Mouse (Mus musculus): ENCODE data around the gene Bbox1. TPM values are rescaled to one million over a fixed set of nuclear protein-coding genes. Genes with fewer than 3 reads are reported as not detected.

The Bbox1 gene
- total and polyA plus RNA-seq, 3 experiments = not detected

- Histone ChIP-seq H3K79me2 (replicated peaks; ENCODE audit: control insufficient read depth, extremely low read depth, insufficient read depth, poor library complexity, severe bottlenecking) (no peaks in the 10 kb centered on the region), H3K27ac (ENCODE audit: insufficient read depth, low read depth) (no peak within 1 kb of the TSS), H3K27me3 (replicated peaks) (no peaks in the 10 kb centered on the region), H3K36me3 (replicated peaks in 1 of 2; ENCODE audit: control insufficient read depth in 1 of 2, insufficient read depth in 1 of 2, low read length in 1 of 2) (no peaks in the 10 kb centered on the region), H3K4me3 (replicated peaks in 1 of 3; ENCODE audit: low read depth in 2 of 3, low read length in 2 of 3, poor library complexity in 1 of 3) (no peak within 1 kb of the TSS), H3K9ac (ENCODE audit: insufficient read depth, low read depth) (no peak within 1 kb of the TSS), H3K9me3 (replicated peaks; ENCODE audit: low read length) (peaks cover 36% of the 10 kb centered on the region), H3K4me2 (ENCODE audit: insufficient read depth, low read depth, poor library complexity, severe bottlenecking) (no peak within 1 kb of the TSS), H3K4me1 (ENCODE audit: control insufficient read depth in 1 of 2, insufficient read depth in 2 of 2) (no peaks in the 10 kb centered on the region)
- in situ Hi-C loops (cut with MboI; ENCODE audit: low pct_ligation_motif_present, low pct_unique_long_range_greater_than_20kb, low sequenced_read_pairs) (no loop called here), dilution Hi-C loops (cut with MboI; ENCODE audit: extremely low pct_ligation_motif_present, extremely low pct_unique_long_range_greater_than_20kb, low sequenced_read_pairs) (no loop called here)
- TF ChIP-seq SMC3 (IDR thresholded peaks at IDR 0.05; ENCODE audit: low read depth, low read length) (no peak), RAD21 (IDR thresholded peaks at IDR 0.05; ENCODE audit: low read depth, low read length) (no peak), MAFK (IDR thresholded peaks at IDR 0.05; ENCODE audit: insufficient replicate concordance, low read length) (no peak), JUN (IDR thresholded peaks at IDR 0.05; ENCODE audit: insufficient read depth, low read depth, low read length) (no peak), ZNF384 (IDR thresholded peaks at IDR 0.05; ENCODE audit: low read depth, low read length) (no peak), CHD2 (IDR thresholded peaks at IDR 0.05; ENCODE audit: low read length) (no peak), MYC (IDR thresholded peaks at IDR 0.05; ENCODE audit: low read depth, low read length) (no peak), CHD1 (IDR thresholded peaks at IDR 0.05; ENCODE audit: low read depth, low read length) (no peak)
- DNase-seq (ENCODE audit: extremely low read depth) = no peak
These were observed 48.3 kb upstream of the Bbox1 start, which contains the start of gene Fibin for GRCm38 (mm10) chr2:110362432-110363283. Gene Fibin (minus strand): TSS chr2:110363183.

- H3K9ac ChIP-seq (ENCODE audit: insufficient read depth, low read depth) = no peak overlapping the region
- H3K79me2 ChIP-seq (replicated peaks; ENCODE audit: control insufficient read depth, extremely low read depth, insufficient read depth, poor library complexity, severe bottlenecking) = no peaks in the 10 kb centered on the region
- no peaks in the 10 kb centered on the region for H3K27me3 ChIP-seq (replicated peaks)
- H3K4me2 ChIP-seq (ENCODE audit: insufficient read depth, low read depth, poor library complexity, severe bottlenecking) = no peak overlapping the region
- no peak overlapping the region for H3K4me3 ChIP-seq (replicated peaks in 1 of 3; ENCODE audit: low read depth in 2 of 3, low read length in 2 of 3, poor library complexity in 1 of 3)
- H3K36me3 ChIP-seq (replicated peaks in 1 of 2; ENCODE audit: control insufficient read depth in 1 of 2, insufficient read depth in 1 of 2, low read length in 1 of 2) = no peaks in the 10 kb centered on the region
- TF ChIP-seq SIN3A (IDR thresholded peaks at IDR 0.05; ENCODE audit: low read length) (no peak), MYC (IDR thresholded peaks at IDR 0.05; ENCODE audit: low read depth, low read length) (no peak), MEF2A (IDR thresholded peaks at IDR 0.05; ENCODE audit: borderline replicate concordance, low read depth, low read length) (no peak), POLR2AphosphoS2 (IDR thresholded peaks at IDR 0.05; ENCODE audit: low read depth, low read length) (no peak), E2F4 (IDR thresholded peaks at IDR 0.05; ENCODE audit: insufficient replicate concordance, low read depth, low read length) (no peak), USF1 (IDR thresholded peaks at IDR 0.05; ENCODE audit: low read depth, low read length) (no peak)
- no peak for DNase-seq (ENCODE audit: extremely low read depth)
- dilution Hi-C loops (cut with MboI; ENCODE audit: extremely low pct_ligation_motif_present, extremely low pct_unique_long_range_greater_than_20kb, low sequenced_read_pairs) (no loop called here), in situ Hi-C loops (cut with MboI; ENCODE audit: low pct_ligation_motif_present, low pct_unique_long_range_greater_than_20kb, low sequenced_read_pairs) (no loop called here)
- H3K4me1 ChIP-seq (ENCODE audit: control insufficient read depth in 1 of 2, insufficient read depth in 2 of 2) = no peaks in the 10 kb centered on the region
- no peak overlapping the region for H3K27ac ChIP-seq (ENCODE audit: insufficient read depth, low read depth)
- H3K9me3 ChIP-seq (replicated peaks; ENCODE audit: low read length) = peaks cover 40% of the 10 kb centered on the region
These were observed 39.1 kb upstream of the Bbox1 start for GRCm38 (mm10) chr2:110353302-110353970.
